Mouse (Mus musculus) midbrain, embryonic 16.5 days (tissue): ENCODE measurements at regions not wholly inside any gene's neighbourhood (a gene's known extent, or its start where the extent isn't known, plus 50 kb on each side); places are given as distances from the start of the nearest gene placed in this dataset.

Experiments used
- ATAC-seq: fragments of 200-750 bp; cut with Nextera tagmentation; 2 replicates; pipeline ENCODE4 v1.8.0; 2017; ENCODE audit warnings: moderate TSS enrichment
- H3K27ac ChIP-seq: fragments of 300-500 bp; sonication (generic); 2 replicates; pipeline ENCODE4 v1.5.1; 2014; ENCODE audit warnings: mild to moderate bottlenecking, low read length, mixed read lengths
- H3K27me3 ChIP-seq: fragments of 300-500 bp; sonication (generic); 2 replicates; pipeline ENCODE4 v1.6.1; 2014; ENCODE audit warnings: low read depth, low read length, mixed read lengths; ENCODE audit not compliant: control insufficient read depth, insufficient read depth
- H3K36me3 ChIP-seq: fragments of 300-500 bp; sonication (generic); 2 replicates; pipeline ENCODE4 v1.6.1; 2014; ENCODE audit warnings: mild to moderate bottlenecking, low read length, moderate library complexity, mixed read lengths; ENCODE audit not compliant: control insufficient read depth, insufficient read depth
- H3K4me1 ChIP-seq: fragments of 300-500 bp; sonication (generic); 2 replicates; pipeline ENCODE4 v1.6.1; 2014; ENCODE audit warnings: mild to moderate bottlenecking, low read length, mixed read lengths; ENCODE audit not compliant: control insufficient read depth, insufficient read depth
- H3K4me2 ChIP-seq: fragments of 300-500 bp; sonication (generic); 2 replicates; pipeline ENCODE4 v1.6.1; 2014; ENCODE audit warnings: mild to moderate bottlenecking, low read length, mixed read lengths
- H3K4me3 ChIP-seq: fragments of 300-500 bp; sonication (generic); 2 replicates; pipeline ENCODE4 v1.5.1; 2014; ENCODE audit warnings: low read depth, mild to moderate bottlenecking, low read length, moderate library complexity, mixed read lengths
- H3K9ac ChIP-seq: fragments of 300-500 bp; sonication (generic); 2 replicates; pipeline ENCODE4 v1.6.1; 2014; ENCODE audit warnings: low read depth, low read length, mixed read lengths
- H3K9me3 ChIP-seq: fragments of 300-500 bp; sonication (generic); replicated peaks from 2 replicates; pipeline ENCODE4 v1.6.1; 2014; ENCODE audit warnings: mild to moderate bottlenecking, low read length, mixed read lengths; ENCODE audit not compliant: control insufficient read depth, poor library complexity, severe bottlenecking
- WGBS: fragments of 180-500 bp; shearing (Covaris S2); extraction: QIAGEN DNeasy Blood & Tissue Kit; methylation state at CpG from one replicate; pipeline ENCODE4 v1.1.7; 2014; 5-methylcytosine and 5-hydroxymethylcytosine counted together

DNA sequence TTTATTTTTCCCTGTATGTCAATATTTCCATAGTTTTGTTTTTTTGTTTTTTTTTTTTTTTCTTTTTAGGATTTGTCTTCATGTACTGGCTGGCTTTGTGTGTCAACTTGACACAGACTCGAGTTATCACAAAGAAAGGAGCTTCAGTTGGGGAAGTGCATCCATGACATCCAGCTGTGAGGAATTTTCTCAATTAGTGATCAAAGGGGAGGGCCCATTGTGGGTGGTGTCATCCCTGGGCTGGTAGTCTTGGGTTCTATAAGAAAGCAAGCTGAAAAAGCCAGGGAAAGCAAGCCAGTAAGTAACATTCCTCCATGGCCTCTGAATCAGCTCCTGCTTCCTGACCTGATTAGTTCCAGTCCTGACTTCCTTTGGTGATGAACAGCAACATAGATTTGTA is 228.7 kb downstream of the Fat4 start:
- Histone ChIP-seq H3K4me2 (no peak overlapping the region), H3K4me3 (no peak overlapping the region), H3K9ac (no peak overlapping the region), H3K36me3 (no peaks in the 10 kb centered on the region), H3K9me3 (no peaks in the 10 kb centered on the region), H3K27me3 (no peaks in the 10 kb centered on the region), H3K27ac (no peak overlapping the region), H3K4me1 (no peaks in the 10 kb centered on the region)
- 4% methylated on average over 1 of the region's 1 CpGs for WGBS
- no peak for ATAC-seq

DNA sequence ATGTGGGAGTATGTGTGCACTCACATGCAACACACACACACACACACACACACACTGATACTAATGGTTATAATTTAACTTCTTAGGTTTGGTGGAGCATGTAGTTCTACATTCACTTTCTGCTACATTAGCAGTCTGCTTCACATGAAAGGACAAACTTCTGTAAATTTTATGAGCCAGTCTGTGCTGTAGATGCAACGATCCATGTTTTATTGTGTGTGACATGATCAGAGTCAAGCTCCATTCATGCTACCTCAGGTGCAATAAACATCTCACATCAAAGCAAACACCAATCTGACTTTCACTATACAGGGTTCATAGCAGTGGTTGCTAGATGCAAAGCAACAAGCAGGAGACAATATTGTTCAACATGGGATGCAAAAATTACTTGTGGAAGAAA is 235.5 kb downstream of the Fat4 start:
- Histone ChIP-seq H3K36me3 (no peaks in the 10 kb centered on the region), H3K4me3 (no peak overlapping the region), H3K27me3 (no peaks in the 10 kb centered on the region), H3K4me1 (no peaks in the 10 kb centered on the region), H3K4me2 (no peak overlapping the region), H3K9me3 (no peaks in the 10 kb centered on the region), H3K27ac (no peak overlapping the region), H3K9ac (no peak overlapping the region)
- WGBS = 78% methylated on average over 1 of the region's 1 CpGs
- ATAC-seq = no peak

DNA sequence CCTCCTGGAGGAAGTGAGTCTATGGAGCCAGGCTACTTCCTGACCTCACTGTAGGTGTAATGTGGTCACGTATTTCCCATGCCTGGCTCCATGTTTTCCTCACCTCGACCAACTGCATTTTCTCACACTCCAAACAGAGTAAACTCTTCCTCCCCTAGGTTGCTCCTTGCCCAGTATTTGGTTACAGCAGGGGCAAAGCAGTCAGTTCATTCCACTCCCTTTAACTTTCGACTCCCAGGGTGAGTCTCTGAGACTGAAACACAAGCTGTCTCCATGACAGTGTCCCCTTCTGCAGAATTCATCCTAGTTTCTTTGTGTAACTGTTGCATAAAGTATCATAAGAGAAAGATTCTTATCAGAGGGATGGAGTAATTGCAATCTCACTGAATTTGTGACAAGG is 243.8 kb downstream of the Fat4 start:
- H3K9ac ChIP-seq = no peak overlapping the region
- no peaks in the 10 kb centered on the region for H3K4me1 ChIP-seq
- ATAC-seq = no peak
- no peaks in the 10 kb centered on the region for H3K9me3 ChIP-seq
- 90% methylated on average over 3 of the region's 3 CpGs for WGBS
- H3K4me3 ChIP-seq = no peak overlapping the region
- H3K36me3 ChIP-seq = no peaks in the 10 kb centered on the region
- H3K27me3 ChIP-seq = no peaks in the 10 kb centered on the region
- no peak overlapping the region for H3K4me2 ChIP-seq
- no peak overlapping the region for H3K27ac ChIP-seq

DNA sequence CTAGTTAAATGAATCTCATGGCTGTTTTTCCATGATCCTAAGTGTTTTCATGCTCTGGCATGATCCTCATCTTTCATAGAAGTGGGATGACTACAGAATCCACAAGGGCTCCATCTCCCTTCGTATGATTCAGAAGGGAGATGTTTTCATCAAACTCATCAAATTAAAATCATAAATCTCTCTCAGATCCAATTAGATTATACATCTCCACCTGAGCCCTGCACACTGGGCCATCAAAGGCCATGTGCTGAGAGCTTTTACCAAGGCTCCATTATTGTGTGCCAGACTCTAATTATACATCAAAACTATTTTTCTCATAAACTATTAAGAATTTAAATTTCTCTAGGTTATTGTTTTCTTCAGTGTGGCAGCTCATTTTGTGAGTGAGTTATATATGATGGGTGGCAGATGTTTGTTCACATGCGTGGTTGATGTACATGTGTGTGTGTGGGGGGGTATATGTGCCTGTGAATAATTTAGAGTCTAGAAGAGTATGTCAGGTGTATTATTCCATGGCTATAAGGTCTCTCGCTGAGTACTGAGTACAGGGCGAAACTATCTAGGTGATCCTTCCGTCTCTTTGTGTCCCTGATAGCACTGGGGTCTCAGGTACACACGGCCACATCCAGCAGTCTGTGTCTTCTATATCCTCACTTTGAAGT is 278.4 kb downstream of the Fat4 start:
- H3K9me3 ChIP-seq = no peaks in the 10 kb centered on the region
- no peak overlapping the region for H3K4me2 ChIP-seq
- H3K9ac ChIP-seq = no peak overlapping the region
- no peak for ATAC-seq
- H3K27ac ChIP-seq = no peak overlapping the region
- no peaks in the 10 kb centered on the region for H3K27me3 ChIP-seq
- no peaks in the 10 kb centered on the region for H3K36me3 ChIP-seq
- H3K4me1 ChIP-seq = no peaks in the 10 kb centered on the region
- no peak overlapping the region for H3K4me3 ChIP-seq
- WGBS = 83% methylated on average over 6 of the region's 6 CpGs

DNA sequence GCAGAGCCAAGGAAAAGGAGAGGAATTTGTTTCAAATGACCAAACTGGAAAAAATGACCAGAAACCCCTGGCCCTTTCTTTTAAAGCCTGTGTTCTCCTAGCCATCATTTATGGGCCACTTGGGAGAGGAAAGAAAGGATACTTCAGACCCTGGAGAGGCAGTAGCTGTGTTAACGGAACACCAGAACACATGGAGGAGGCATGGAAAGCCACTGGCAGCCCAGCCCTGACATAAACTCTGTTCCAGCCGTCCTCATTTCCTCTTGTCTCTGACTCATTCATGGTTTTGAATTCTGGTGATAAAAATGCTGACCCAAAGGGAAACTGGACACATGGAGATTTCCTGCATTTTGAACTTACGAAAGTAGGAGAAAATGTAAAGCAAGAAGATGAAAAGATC is 295.9 kb downstream of the Fat4 start:
- peaks cover 3% of the 10 kb centered on the region; the same call in 1 of the 2 replicates for H3K9me3 ChIP-seq
- ATAC-seq = no peak
- no peak overlapping the region for H3K4me2 ChIP-seq
- H3K27ac ChIP-seq = no peak overlapping the region
- H3K27me3 ChIP-seq = no peaks in the 10 kb centered on the region
- 85% methylated on average over 3 of the region's 3 CpGs for WGBS
- no peaks in the 10 kb centered on the region for H3K36me3 ChIP-seq
- H3K4me3 ChIP-seq = no peak overlapping the region
- no peaks in the 10 kb centered on the region for H3K4me1 ChIP-seq
- no peak overlapping the region for H3K9ac ChIP-seq

DNA sequence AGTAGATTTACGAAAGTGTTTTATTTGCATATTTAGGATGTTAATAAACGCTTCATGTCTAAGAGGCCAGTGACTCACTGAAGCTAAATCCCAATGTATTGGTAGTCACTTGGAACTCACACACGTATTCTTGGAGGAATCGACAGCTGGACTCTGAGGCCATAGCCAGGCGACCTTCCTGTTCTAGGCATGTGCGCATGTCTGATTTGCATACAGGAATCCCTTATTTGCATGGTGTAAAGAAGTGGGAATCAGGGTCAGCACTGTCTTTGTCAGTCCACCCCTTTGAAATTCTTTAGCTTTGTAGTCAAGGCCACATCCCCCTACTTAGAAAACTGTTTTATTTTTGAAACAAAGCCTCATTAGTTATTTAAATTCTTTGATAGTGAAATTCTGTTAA is 308.4 kb downstream of the Fat4 start:
- Histone ChIP-seq H3K9me3 (no peaks in the 10 kb centered on the region), H3K9ac (no peak overlapping the region), H3K4me3 (no peak overlapping the region), H3K36me3 (no peaks in the 10 kb centered on the region), H3K4me2 (no peak overlapping the region), H3K27ac (no peak overlapping the region), H3K27me3 (no peaks in the 10 kb centered on the region), H3K4me1 (no peaks in the 10 kb centered on the region)
- no peak for ATAC-seq
- WGBS = 60% methylated on average over 6 of the region's 6 CpGs

DNA sequence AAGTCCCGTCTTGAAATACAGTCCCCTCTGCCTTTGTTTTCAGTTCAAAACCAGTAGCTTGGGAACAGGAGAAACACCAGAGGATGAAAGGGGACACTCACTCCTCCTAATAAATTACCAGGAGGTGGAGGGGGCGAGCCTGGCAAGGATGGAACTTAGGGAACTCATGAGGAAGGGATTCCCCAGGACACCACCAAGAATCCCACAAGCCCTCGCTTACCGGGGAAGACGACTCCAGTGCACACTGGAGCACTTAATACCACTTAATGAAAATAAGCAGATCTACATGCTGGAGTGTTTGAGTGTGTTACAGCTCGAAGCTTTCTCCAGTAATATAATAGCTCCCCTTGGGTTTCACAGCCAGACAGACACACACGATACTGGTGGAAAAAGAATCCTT is 315.9 kb downstream of the Fat4 start:
- Histone ChIP-seq H3K4me1 (no peaks in the 10 kb centered on the region), H3K9me3 (no peaks in the 10 kb centered on the region), H3K4me3 (no peak overlapping the region), H3K27ac (no peak overlapping the region), H3K9ac (no peak overlapping the region), H3K4me2 (no peak overlapping the region), H3K36me3 (no peaks in the 10 kb centered on the region), H3K27me3 (no peaks in the 10 kb centered on the region)
- no peak for ATAC-seq
- WGBS = 37% methylated on average over 7 of the region's 7 CpGs

DNA sequence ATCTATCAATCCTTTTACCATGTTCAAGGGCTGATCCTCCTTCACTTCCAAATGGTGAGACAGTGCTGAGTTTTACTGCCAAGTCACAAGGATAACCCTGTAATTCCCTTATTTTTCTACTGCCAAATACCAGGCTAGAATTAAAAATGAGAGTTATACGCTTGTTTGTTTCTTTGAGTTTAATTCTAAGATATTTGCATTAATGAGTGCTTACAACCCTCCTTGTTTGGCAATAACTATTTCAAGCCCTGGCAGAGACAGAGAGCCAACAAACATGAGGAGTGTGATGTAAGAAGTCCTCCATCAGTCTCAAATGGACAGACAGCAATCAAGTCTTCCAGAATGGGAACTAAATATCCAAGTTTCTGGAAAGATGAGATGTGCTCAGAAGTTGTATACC is 321.9 kb downstream of the Fat4 start:
- H3K27me3 ChIP-seq = no peaks in the 10 kb centered on the region
- H3K4me3 ChIP-seq = no peak overlapping the region
- H3K9ac ChIP-seq = no peak overlapping the region
- no peaks in the 10 kb centered on the region for H3K36me3 ChIP-seq
- H3K27ac ChIP-seq = no peak overlapping the region
- no peak for ATAC-seq
- WGBS = 85% methylated on average over 1 of the region's 1 CpGs
- no peak overlapping the region for H3K4me2 ChIP-seq
- H3K4me1 ChIP-seq = no peaks in the 10 kb centered on the region
- H3K9me3 ChIP-seq = no peaks in the 10 kb centered on the region; the same call in 1 of the 2 replicates

DNA sequence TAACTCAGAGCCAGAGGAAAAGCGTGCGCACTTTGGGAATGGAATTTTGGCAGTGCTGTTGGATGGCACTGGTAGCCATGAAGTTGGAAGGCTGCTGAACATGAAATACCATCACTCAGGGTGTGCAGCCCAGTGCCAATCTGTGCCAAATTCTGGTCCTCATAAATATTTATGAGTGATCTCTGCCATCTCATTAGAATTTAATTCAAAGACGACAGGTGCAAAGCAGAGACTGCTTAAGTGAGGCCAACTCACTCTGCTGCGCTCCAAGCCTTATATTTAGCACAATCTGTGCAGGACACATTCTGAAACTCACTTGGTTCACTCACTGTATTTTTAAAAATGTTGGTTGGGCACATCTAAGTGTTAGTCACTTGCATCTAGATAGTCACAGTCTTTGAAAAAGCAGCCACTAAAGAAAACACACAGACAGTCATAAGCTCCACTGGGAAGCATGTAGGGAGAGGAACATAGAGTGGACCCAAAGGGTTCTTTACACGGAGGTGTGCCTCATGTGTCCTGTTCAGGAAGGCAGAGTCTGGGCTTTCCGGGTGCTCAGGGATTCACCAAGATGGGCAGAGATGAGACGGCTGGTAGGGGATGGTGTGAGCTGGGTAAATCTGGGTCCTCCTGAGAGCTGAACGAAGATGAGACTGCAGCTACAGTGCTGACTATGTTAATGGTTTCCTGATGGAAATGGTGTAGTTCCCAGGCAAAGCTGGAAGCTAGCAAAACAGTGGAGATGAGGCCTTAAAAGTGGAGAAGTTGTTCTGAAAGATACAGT is 322.8 kb downstream of the Fat4 start:
- no peaks in the 10 kb centered on the region for H3K4me1 ChIP-seq
- no peak overlapping the region for H3K4me2 ChIP-seq
- H3K4me3 ChIP-seq = no peak overlapping the region
- peak; percentile 67; the same call in 1 of the 2 replicates for ATAC-seq
- 65% methylated on average over 8 of the region's 8 CpGs for WGBS
- H3K36me3 ChIP-seq = no peaks in the 10 kb centered on the region
- H3K9ac ChIP-seq = no peak overlapping the region
- H3K27me3 ChIP-seq = no peaks in the 10 kb centered on the region
- no peaks in the 10 kb centered on the region; the same call in 1 of the 2 replicates for H3K9me3 ChIP-seq
- no peak overlapping the region for H3K27ac ChIP-seq
